Mouse (Mus musculus): ENCODE measurements around the gene Duxbl2. TPM values are rescaled to one million over a fixed set of nuclear protein-coding genes. Genes with fewer than 3 reads are reported as not detected.
"Not testable (repeated sequence)": the region's sequence is repeated elsewhere in the genome, so short reads cannot be mapped to it uniquely, and the experiment has no call there.

Duxbl2 gene
- polyA plus RNA-seq, 1 experiment = 0.04 TPM

DNA sequence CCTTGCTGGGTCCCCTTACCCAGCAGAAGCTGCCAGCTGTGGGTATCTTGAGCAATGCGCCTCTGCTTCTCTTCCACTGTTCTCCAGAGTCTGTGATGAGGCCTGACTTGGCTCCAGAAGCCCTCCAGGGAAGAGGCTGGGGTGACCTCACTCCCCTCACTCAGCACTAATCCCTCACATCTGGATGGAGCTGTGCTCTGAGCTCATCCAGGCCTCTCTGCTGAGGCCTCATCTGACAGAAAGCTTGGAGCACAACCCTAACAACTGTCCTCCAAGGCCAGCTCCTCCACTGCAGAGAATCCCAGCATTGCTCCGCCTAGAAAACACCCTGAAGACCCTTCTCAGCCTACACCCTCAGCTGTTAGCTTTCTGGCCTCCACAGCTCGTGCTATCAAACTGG is 55.8 kb downstream of the Duxbl2 start:
- H3K27ac ChIP-seq (ENCODE audit: control insufficient read depth, insufficient read depth, low read depth, low read length); H3K36me3 ChIP-seq (ENCODE audit: control insufficient read depth, insufficient read depth, low read length); H3K4me1 ChIP-seq (ENCODE audit: control insufficient read depth, insufficient read depth, low read length); H3K27me3 ChIP-seq (ENCODE audit: control insufficient read depth, insufficient read depth, low read length); H3K4me3 ChIP-seq (ENCODE audit: control insufficient read depth, low read depth, low read length): not testable (repeated sequence)

DNA sequence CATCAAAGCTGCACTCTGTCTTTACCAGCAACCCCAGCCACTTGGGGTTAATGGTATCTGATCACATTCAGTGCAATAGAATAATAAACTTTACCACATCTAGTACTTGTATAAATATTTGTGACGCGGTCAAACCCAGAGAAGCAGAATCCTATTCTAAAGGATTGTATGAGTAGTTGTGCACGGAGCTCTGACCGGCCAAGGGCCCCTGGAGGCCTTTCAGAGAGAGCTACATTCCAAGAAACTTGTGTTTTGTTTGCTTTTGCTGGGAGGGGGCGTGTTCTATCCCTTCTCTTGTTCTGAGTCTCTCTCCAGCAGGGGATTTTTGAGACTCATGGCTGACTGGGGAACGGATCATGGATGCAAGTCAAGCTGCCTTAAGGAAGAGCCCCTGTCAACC is 56.9 kb downstream of the Duxbl2 start:
- H3K27ac ChIP-seq (ENCODE audit: control insufficient read depth, insufficient read depth, low read depth, low read length); H3K4me1 ChIP-seq (ENCODE audit: control insufficient read depth, insufficient read depth, low read length); H3K4me3 ChIP-seq (ENCODE audit: control insufficient read depth, low read depth, low read length); H3K36me3 ChIP-seq (ENCODE audit: control insufficient read depth, insufficient read depth, low read length); H3K27me3 ChIP-seq (ENCODE audit: control insufficient read depth, insufficient read depth, low read length): not testable (repeated sequence)

Other genes with a start within 250 kb of the Duxbl2 start
- 1.9 TPM in 2 replicates for gene Plac9a, start 215.2 kb upstream of the Duxbl2 start, polyA plus RNA-seq (2012; rRNA removed)
- gene Tmem254a, start 190.7 kb upstream of the Duxbl2 start, polyA plus RNA-seq (2012; rRNA removed) = 0.74 and 1.1 TPM in 2 replicates
- gene Cphx1, start 180.0 kb upstream of the Duxbl2 start, polyA plus RNA-seq (2012; rRNA removed) = 0.06 TPM in 1 of 2 replicates, not detected in the other
- 0.07 and 0.12 TPM in 2 replicates for gene Duxbl1, start 139.8 kb upstream of the Duxbl2 start, polyA plus RNA-seq (2012; rRNA removed)
- 8.4 and 19.8 TPM in 2 replicates for gene Gm9780, start 75.6 kb upstream of the Duxbl2 start, polyA plus RNA-seq (2012; rRNA removed)
- gene Tmem254c, start 51.0 kb upstream of the Duxbl2 start, polyA plus RNA-seq (2012; rRNA removed) = 2.1 TPM in 1 of 2 replicates, not detected in the other
- not detected in 2 replicates for gene Cphx2, start 36.8 kb upstream of the Duxbl2 start, polyA plus RNA-seq (2012; rRNA removed)
- gene Cphx3, start 36.1 kb upstream of the Duxbl2 start, polyA plus RNA-seq (2012; rRNA removed) = not detected in 2 replicates
- 36.9 and 50.3 TPM in 2 replicates for gene Plac9b, start 64.1 kb downstream of the Duxbl2 start, polyA plus RNA-seq (2012; rRNA removed)
- gene Tmem254b, start 88.7 kb downstream of the Duxbl2 start, polyA plus RNA-seq (2012; rRNA removed) = 6.8 and 7.3 TPM in 2 replicates
- 0.04 TPM in 1 of 2 replicates, not detected in the other for gene Duxbl3, start 139.6 kb downstream of the Duxbl2 start, polyA plus RNA-seq (2012; rRNA removed)

All from testis, adult 2 months (tissue).